In genomic region chr5:32767636-32768373, GRCm38 (mm10) we compare ENCODE assay signal across 35 mouse cellular contexts. TPM values are rescaled to one million over a fixed set of nuclear protein-coding genes. Genes with fewer than 3 reads are reported as not detected.
DNase-seq lines count a peak whose midpoint lies in the region; ATAC-seq and TF ChIP-seq lines count a peak whose summit lies in the region.
"Had no signal": no experiment of that assay in that cellular context is flagged by ENCODE, and none has a peak within 500 bp of the region (broad histone marks: within the 10 kb centered on the region; RNA-seq: fewer than 3 reads in every experiment).

No protein-coding gene starts in this region.

- H3K4me2 ChIP-seq in lung, embryonic 14.5 days = no peak overlapping the region
- H3K4me2 ChIP-seq in forebrain, postnatal 0 days (ENCODE audit: low read depth) = no peak overlapping the region
- H3K4me2 ChIP-seq: heart, embryonic 15.5 days; midbrain, embryonic 12.5 days had no signal

- no peak overlapping the region for H3K27ac ChIP-seq in lung, embryonic 14.5 days (ENCODE audit: low read depth)
- H3K27ac ChIP-seq in forebrain, postnatal 0 days (ENCODE audit: low read depth, low read length) = no peak overlapping the region
- H3K27ac ChIP-seq: heart, embryonic 10.5 days; heart, embryonic 15.5 days; hindbrain, postnatal 0 days; liver, embryonic 14.5 days; midbrain, embryonic 12.5 days had no signal

- H3K4me1 ChIP-seq in lung, embryonic 14.5 days (ENCODE audit: insufficient read depth) = no peaks in the 10 kb centered on the region
- no peaks in the 10 kb centered on the region for H3K4me1 ChIP-seq in forebrain, postnatal 0 days (ENCODE audit: insufficient read depth)
- H3K4me1 ChIP-seq: heart, embryonic 15.5 days; midbrain, embryonic 12.5 days had no signal

- no peaks in the 10 kb centered on the region for H3K27me3 ChIP-seq in lung, embryonic 14.5 days (ENCODE audit: insufficient read depth, low read length)
- no peaks in the 10 kb centered on the region for H3K27me3 ChIP-seq in forebrain, postnatal 0 days (ENCODE audit: insufficient read depth, low read length)
- H3K27me3 ChIP-seq: heart, embryonic 15.5 days; midbrain, embryonic 12.5 days had no signal

- TF ChIP-seq CTCF in lung, embryonic 14.5 days (IDR thresholded peaks at IDR 0.05; ENCODE audit: low read depth) = no peak
- no peak for TF ChIP-seq CTCF in forebrain, postnatal 0 days (IDR thresholded peaks at IDR 0.05; ENCODE audit: low read depth)

- 89% methylated on average over 4 of the region's 4 CpGs for WGBS in lung, embryonic 14.5 days
- 96% methylated on average over 4 of the region's 4 CpGs for WGBS in forebrain, postnatal 0 days

- H3K9me3 ChIP-seq in lung, embryonic 14.5 days (ENCODE audit: low read depth, low read length) = no peaks in the 10 kb centered on the region
- H3K9me3 ChIP-seq in forebrain, postnatal 0 days (ENCODE audit: low read length) = no peaks in the 10 kb centered on the region
- H3K9me3 ChIP-seq: heart, embryonic 10.5 days; heart, embryonic 15.5 days; midbrain, embryonic 12.5 days had no signal

- H3K36me3 ChIP-seq in lung, embryonic 14.5 days (ENCODE audit: insufficient read depth) = peaks cover 14% of the 10 kb centered on the region
- H3K36me3 ChIP-seq in forebrain, postnatal 0 days (ENCODE audit: insufficient read depth) = peaks cover 40% of the 10 kb centered on the region
- H3K36me3 ChIP-seq: heart, embryonic 15.5 days had no signal

- peak; percentile 44 for DNase-seq in lung, embryonic 14.5 days
- no peak for DNase-seq in lung, postnatal 36 days
- peak; percentile 58 for DNase-seq in MN1 (ENCODE audit: low spot score)
- DNase-seq in naive thymus-derived CD4-positive, alpha-beta T cell, adult 2 months (ENCODE audit: low read depth) = peak; percentile 53
- no peak for DNase-seq in forebrain, postnatal 0 days
- DNase-seq in adrenal gland, adult 8-10 months = no peak
- DNase-seq: adrenal gland, postnatal 36 days; B cell, adult 2 months; cerebellum, adult 2 months; cerebellum, postnatal 14 days; gastrocnemius, postnatal 25 days; heart, adult 11 months; kidney, postnatal 4 days; layer of hippocampus, postnatal 36 days; left cerebral cortex, postnatal 4 days; lung, adult 2 months; lung, postnatal 14 days; thymus, postnatal 14 days had no signal

- no peak overlapping the region for H3K4me3 ChIP-seq in lung, embryonic 14.5 days (ENCODE audit: low read depth, low read length)
- no peak overlapping the region for H3K4me3 ChIP-seq in forebrain, postnatal 0 days (ENCODE audit: low read depth, low read length)
- H3K4me3 ChIP-seq: erythroblast, embryonic 14.5 days; heart, embryonic 10.5 days; heart, embryonic 15.5 days; midbrain, embryonic 12.5 days had no signal

- H3K9ac ChIP-seq in lung, embryonic 14.5 days = no peak overlapping the region
- H3K9ac ChIP-seq in forebrain, postnatal 0 days = no peak overlapping the region
- H3K9ac ChIP-seq: heart, embryonic 15.5 days; liver, embryonic 14.5 days; midbrain, embryonic 12.5 days had no signal

- ATAC-seq in lung, embryonic 14.5 days (ENCODE audit: insufficient read depth) = no peak
- ATAC-seq in CD4-positive, CD25-positive, alpha-beta regulatory T cell, adult 4 months = peak; percentile 80
- ATAC-seq in forebrain, postnatal 0 days = no peak
- ATAC-seq: forebrain, embryonic 16.5 days; hindbrain, postnatal 0 days; intestine, postnatal 0 days had no signal

RNA-seq across cellular contexts. Expression of gene Pisd, which starts 17.6 kb away (rescaled TPM):
- 62.6 and 68.5 TPM in 2 replicates for polyA plus RNA-seq in lung, embryonic 14.5 days (2014; fragmentation: Nextera tagmentation; extraction: Ambion mirVana)
- polyA plus RNA-seq in CD4-positive, CD25-positive, alpha-beta regulatory T cell, adult 4 months (2017; shearing (Covaris generic)) = 100 to 1,000 TPM in 1 of 2 experiments, 10 to 100 TPM in 1; 94.9 to 125 TPM
- total RNA-seq in forebrain, postnatal 0 days (2014; rRNA removed) = 84.9 and 99.1 TPM in 2 replicates
- 87.0 and 96.4 TPM in 2 replicates for polyA plus RNA-seq in forebrain, postnatal 0 days (2015; fragmentation: Nextera tagmentation; extraction: Ambion mirVana)
- total RNA-seq in adrenal gland, adult 8-10 months (2022) = 10 to 100 TPM; 71.1 to 84.8 (median 73.5) TPM

RNA-seq across cellular contexts. Expression of gene Gm20671, which starts 59.1 kb away (rescaled TPM):
- not detected in 2 replicates for polyA plus RNA-seq in lung, embryonic 14.5 days (2014; fragmentation: Nextera tagmentation; extraction: Ambion mirVana)
- polyA plus RNA-seq in CD4-positive, CD25-positive, alpha-beta regulatory T cell, adult 4 months (2017; shearing (Covaris generic)) = not detected
- total RNA-seq in forebrain, postnatal 0 days (2014; rRNA removed) = 3.0 TPM in 1 of 2 replicates, not detected in the other
- polyA plus RNA-seq in forebrain, postnatal 0 days (2015; fragmentation: Nextera tagmentation; extraction: Ambion mirVana) = not detected in 2 replicates
- not detected for total RNA-seq in adrenal gland, adult 8-10 months (2022)
- total RNA-seq: adrenal gland, postnatal 36 days; gastrocnemius, postnatal 25 days; heart, postnatal 25 days; layer of hippocampus, postnatal 36 days; left cerebral cortex, postnatal 4 days had no signal
- polyA plus RNA-seq: cortical plate, adult 2 months; embryonic facial prominence, embryonic 14.5 days; forebrain, embryonic 11.5 days; forebrain, embryonic 16.5 days; heart, embryonic 10.5 days; heart, embryonic 15.5 days; hindbrain, embryonic 11.5 days; hindbrain, postnatal 0 days; intestine, postnatal 0 days; kidney, embryonic 14.5 days; midbrain, embryonic 12.5 days; neural tube, embryonic 14.5 days; stomach, embryonic 16.5 days had no signal

Comparison
In these comparisons a context has a peak if more than half of its experiments do, and no peak if none do; other contexts are left out.
1. DNase-seq: peak in lung, embryonic 14.5 days (single experiment), MN1 (single experiment) and naive thymus-derived CD4-positive, alpha-beta T cell, adult 2 months (single experiment); none in lung, postnatal 36 days (single experiment), forebrain, postnatal 0 days (single experiment) and adrenal gland, adult 8-10 months (single experiment).